Mouse (Mus musculus): ENCODE data around the gene Uvssa.

DNA sequence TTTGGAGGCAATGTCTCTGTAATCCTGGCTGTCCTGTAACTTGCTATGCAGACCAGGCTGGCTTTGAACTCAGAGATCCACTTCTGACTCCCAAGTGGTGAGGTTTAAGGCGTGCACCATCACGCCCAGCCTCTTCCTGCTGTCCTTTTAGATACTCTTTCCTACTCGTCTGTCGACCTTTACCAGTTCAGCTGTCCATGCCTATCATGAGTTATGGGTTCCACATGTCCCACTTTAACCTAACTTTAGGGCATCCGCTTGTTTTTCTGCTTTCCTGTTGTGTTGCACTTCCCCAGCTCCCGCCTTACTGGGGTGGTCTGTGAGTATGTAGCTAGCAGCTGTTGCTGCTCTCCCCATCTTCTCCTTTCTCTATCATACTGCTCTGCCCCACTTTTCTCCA lies 37.2 kb upstream of the Uvssa start:
- TF ChIP-seq CTCF (IDR thresholded peaks at IDR 0.05; ENCODE audit: borderline replicate concordance, extremely low read depth, insufficient read depth, insufficient read length) (no peak), POLR2A (IDR thresholded peaks at IDR 0.05; ENCODE audit: borderline replicate concordance, extremely low read depth, insufficient read depth, insufficient read length, poor library complexity, severe bottlenecking) (no peak)

Data from brain, embryonic 14.5 days (tissue).